Mouse (Mus musculus) kidney, adult 11 months (tissue): ENCODE results near the gene Tprgl.

Source experiments
- DNase-seq: peaks from one replicate; pipeline ENCODE4 v3.0.0; 2022

Tprgl gene

DNA sequence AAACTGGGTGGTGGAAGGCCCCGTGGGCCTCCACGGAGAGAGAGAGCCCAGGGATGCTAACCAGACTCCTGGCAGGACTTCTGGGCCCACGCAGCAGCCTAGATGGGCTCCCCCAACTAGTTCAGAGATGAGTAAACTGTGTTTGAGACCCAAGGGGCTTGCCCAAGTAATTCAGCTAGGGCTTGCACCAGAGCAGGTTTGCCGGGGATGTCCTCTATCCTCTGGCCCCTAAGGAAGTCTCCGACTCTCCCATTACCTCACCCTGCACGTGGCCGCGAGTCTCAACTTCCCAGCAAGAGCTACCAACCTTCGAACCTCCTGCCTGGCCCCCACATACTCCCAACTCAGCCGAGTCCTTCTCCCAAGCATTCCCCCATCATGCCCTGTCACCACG is 50.6 kb downstream of the Tprgl start:
- no peak for DNase-seq

- no peak for DNase-seq
Measured at GRCm38 (mm10) chr4:154109216-154109849, 51.1 kb downstream of the Tprgl start.
